Mouse (Mus musculus) adrenal gland, adult 18-20 months (tissue): Measurements from ENCODE around the gene Tap1. TPM values are rescaled to one million over a fixed set of nuclear protein-coding genes. Genes with fewer than 3 reads are reported as not detected.
"Not testable (repeated sequence)": the region's sequence is repeated elsewhere in the genome, so short reads cannot be mapped to it uniquely, and the experiment has no call there.

Experiments
- DNase-seq, 2 experiments: peaks; one replicate each; pipeline ENCODE4 v3.0.0; 2021 to 2022; ENCODE audit warnings: low spot score in 2 of 2
- long read RNA-seq, 2 experiments: library from polyadenylated mRNA; stranded (forward); transcript quantifications; one replicate each; pipeline ENCODE4 v2.0.0; 2021
- total RNA-seq, 2 experiments: library from RNA; stranded (reverse); gene quantifications; 1 replicate in 1 of 2; 2 replicates in 1 of 2; pipeline ENCODE4 v1.2.3; 2021

The Tap1 gene
- 10 to 100 TPM; 13.8 to 24.9 TPM for total RNA-seq
- long read RNA-seq, experiment 1, transcript Tap1-206 (11 exons, 2,953 nt) = major isoform, 20 of 25 reads
- long read RNA-seq, experiment 1, partial matches to known transcripts = 0 of 25 reads
- long read RNA-seq, experiment 1, other reads (novel, unspliced or antisense) = 4 of 25 reads
- long read RNA-seq, experiment 2, transcript Tap1-206 (11 exons, 2,953 nt) = major isoform, 57 of 60 reads
- long read RNA-seq, experiment 2, partial matches to known transcripts = 0 of 60 reads
- long read RNA-seq, experiment 2, other reads (novel, unspliced or antisense) = 2 of 60 reads

DNA sequence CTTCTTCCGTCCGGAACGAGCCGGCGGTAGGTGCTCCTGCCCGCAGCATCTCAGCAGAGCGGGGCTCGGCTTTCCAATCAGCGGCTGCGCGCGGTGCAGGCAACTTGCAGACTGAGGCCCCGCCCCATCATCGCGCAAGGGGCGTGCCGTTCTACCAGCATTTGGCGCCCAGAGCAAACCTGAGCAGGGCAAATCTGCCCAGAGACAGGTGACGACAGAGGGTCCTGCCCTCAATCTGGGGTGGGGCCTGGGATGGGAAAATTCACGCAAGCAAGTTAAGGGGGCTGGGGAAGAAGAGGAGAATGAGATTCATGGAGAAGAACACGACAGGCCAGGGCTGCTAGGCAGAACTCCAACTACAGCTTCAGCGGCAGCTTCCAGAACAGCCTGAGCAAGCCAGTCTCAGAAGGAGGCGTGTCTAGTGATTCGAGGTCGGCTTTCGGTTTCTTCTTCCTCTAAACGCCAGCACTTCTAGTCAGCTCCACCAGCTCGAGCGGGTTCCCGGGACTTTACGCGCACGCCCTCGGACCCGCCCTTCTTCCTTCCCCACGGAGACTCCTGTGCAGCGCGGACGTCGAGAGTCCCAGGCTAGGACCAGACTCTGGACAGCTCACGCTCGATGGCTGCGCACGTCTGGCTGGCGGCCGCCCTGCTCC lies at the start of gene Tap1, which contains the start of gene Psmb9:
Gene Tap1 (plus strand): TSS at position 293 of the 656 bp plus-strand sequence.
Gene Psmb9 (minus strand): TSS at position 504 of the 656 bp plus-strand sequence.
- peak; percentile 99 to 100 for DNase-seq

DNA sequence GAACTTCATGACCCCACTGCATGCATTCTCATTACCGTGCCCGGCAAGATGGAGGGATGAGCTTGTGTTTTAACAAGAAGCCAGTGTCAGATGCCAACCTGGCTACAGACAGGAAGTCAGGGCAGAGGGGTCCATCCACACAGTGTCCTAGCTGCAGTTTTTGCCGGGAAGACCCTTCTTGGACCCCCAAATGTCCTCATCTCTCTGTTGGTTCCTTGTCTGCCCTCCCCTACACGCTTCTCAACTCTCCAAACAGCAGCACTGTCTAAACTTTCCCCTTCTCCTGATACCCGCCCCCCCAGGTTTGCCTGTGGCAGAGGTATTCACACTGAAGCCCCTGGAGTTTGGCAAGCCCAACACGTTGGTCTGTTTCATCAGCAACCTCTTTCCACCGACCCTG lies 49.8 kb upstream of the Tap1 start:
- DNase-seq = no peak

- no peak for DNase-seq
Observed at GRCm38 (mm10) chr17:34138655-34139054, 48.7 kb upstream of the Tap1 start.

DNA sequence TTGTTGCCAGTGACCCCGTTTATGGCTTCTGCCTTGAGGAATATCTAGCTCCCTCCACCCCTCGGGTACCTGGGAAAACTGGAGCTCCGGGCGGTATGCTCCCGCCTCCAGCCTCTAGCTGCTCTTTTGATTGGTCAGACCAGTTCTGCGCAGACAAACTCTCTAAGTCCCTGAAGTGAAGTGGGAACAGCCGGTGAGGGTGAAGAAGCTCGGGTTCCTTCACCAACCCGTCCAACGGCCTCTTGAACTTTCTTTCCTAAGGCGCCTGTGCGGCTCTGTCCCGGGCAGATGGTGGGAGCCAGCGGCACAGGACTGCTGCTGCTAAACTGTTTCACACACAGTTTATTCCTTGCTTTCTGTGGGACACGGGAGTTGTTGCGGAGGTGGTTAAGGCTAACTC lies 47.9 kb upstream of the Tap1 start:
- DNase-seq = no peak

GRCm38 (mm10) chr17:34140240-34140639 lies 47.1 kb upstream of the Tap1 start:
- no peak for DNase-seq

DNA sequence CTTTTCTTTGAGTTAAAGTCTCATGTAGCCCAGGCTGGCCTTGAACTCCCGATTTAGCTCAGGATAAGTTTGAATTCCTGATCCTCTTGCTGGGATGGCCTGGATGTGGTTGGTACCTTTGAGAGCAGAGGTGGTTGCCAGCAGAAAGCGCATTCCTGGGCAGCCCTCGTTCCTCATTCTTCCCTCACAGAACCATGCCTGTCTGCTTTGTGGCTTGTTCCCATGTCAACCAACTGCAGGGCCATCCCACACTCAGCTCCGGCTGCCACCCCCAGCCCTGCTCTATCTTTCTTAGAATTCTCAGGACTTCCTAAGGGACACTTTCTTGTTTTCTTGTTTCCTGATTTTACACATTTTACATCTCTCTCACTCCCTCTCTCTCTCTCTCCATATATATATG lies 45.9 kb upstream of the Tap1 start:
- DNase-seq = no peak

GRCm38 (mm10) chr17:34142456-34143010 lies 44.8 kb upstream of the Tap1 start:
- no peak for DNase-seq

- DNase-seq = no peak
Observed at GRCm38 (mm10) chr17:34143033-34143432, 44.3 kb upstream of the Tap1 start, which contains the start of gene H2-DMb2. Gene H2-DMb2, plus strand, starts transcription at chr17:34143307.

- DNase-seq = no peak
Observed at GRCm38 (mm10) chr17:34143461-34143860, 43.9 kb upstream of the Tap1 start.

- not testable (repeated sequence) for DNase-seq
Observed at GRCm38 (mm10) chr17:34144221-34144620, 43.1 kb upstream of the Tap1 start.

DNA sequence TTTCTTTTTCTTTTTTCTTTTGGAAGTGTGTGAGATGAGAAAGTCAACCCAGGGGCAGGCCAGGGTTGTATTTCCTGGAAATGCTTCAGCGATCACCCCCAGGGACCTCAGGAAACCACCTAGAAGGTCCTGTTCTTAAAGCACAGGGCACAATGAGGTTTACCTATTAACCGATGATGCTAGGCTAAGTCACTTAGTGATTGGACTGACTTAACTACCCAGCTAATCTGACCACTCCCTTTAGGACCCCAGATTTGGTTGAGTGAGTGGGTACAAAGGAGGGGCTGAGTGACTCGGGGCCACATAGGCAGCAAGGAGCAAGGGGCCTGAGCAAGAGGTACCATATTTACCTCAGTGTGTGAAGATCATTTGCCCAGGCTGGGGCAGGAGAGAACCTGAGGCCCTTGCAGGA lies 42.4 kb upstream of the Tap1 start:
- no peak for DNase-seq

- DNase-seq = no peak
Observed at GRCm38 (mm10) chr17:34152923-34153322, 34.4 kb upstream of the Tap1 start, which contains the start of gene H2-DMb1. Gene H2-DMb1, plus strand, starts transcription at chr17:34153072.

DNA sequence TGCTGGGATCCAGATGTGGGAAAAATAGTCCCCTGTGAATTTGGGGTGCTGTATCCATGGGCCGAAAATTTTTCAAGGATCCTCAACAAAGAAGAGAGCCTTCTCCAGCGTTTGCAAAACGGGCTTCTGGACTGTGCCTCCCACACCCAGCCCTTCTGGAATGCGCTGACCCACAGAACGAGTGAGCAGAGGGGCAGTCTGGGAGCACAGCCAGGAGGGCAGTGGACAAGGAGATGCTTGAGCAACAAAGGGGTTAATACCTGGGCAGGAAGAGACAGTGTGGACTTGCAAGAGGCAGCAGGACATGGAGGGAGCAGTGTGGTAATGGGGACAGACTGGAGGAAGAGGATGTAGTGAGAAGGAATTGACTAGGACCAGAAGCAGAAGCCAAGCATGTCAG lies 31.8 kb upstream of the Tap1 start:
- DNase-seq = no peak

GRCm38 (mm10) chr17:34164202-34164895 lies 23.0 kb upstream of the Tap1 start:
- DNase-seq = no peak

DNA sequence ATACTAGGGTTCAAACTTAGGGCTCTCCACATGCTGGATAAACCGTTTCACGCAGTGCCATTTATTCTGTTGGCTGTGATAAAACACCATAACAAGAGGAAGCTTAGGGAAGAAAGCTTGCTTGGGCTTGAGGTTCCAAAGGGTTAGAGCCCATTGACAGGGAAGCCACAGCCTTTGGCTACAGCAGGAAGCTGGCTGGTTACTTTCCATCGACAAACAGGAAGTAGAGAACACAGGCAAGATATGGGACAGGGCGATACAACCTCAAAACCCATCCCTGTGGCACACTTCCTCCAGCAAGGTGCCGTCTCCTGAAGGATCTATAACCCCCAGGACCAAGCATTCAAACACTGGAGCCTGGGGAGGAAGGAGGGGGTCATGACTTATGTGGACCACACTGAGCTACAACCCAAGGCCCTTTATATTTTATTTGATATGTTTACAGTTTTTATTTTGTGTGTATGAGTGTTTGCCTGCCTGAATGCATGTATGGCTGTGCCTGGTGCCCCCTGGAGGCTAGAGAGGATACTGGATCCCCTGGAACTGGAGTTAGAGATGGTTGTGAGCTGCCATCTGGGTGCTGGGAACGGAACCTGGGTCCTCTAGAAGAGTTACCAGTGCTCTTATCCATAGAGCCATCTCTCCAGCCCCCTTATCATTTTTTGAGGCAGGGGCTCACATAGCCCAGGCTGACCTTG lies 22.2 kb upstream of the Tap1 start:
- DNase-seq = no peak

DNA sequence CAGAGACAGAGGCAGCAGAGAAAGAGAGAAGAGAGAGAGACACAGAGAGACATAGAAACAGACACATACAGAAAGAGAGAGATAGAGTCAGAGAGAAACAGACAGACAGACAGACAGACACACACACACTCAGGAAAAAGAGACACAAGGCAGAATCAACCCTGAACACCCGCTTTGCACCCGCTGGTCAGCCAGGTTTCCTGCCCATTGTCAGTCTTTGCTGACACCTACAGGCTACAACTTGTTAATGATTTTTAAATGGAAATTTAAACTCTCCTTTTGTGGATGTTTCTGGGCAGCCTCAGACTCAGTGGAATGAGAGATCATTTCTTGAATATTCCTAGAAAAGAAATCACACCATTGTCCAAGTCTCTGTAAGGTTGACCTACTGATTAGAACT lies 18.1 kb upstream of the Tap1 start:
- no peak for DNase-seq

DNA sequence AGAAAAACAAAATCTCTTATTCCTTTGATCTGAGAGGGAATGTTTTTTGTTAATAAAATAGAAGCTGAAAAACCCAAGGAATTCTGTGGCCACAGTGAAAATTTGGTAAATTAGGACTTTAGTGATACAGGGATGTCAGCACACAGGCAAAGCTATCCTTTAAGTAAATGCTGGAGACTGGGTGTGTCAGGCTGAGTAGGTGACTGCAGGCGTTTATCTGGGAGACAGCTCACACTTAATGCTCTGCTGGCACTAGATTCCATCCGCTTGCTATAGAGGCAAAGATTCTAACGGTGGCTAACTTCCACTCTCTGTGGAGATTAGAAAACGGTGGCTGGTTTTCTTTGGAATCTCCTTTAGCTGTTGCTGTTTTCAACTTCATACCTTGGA lies 16.9 kb upstream of the Tap1 start:
- DNase-seq = no peak

GRCm38 (mm10) chr17:34170877-34171498 lies 16.4 kb upstream of the Tap1 start:
- peak; percentile 82 to 87 for DNase-seq

DNA sequence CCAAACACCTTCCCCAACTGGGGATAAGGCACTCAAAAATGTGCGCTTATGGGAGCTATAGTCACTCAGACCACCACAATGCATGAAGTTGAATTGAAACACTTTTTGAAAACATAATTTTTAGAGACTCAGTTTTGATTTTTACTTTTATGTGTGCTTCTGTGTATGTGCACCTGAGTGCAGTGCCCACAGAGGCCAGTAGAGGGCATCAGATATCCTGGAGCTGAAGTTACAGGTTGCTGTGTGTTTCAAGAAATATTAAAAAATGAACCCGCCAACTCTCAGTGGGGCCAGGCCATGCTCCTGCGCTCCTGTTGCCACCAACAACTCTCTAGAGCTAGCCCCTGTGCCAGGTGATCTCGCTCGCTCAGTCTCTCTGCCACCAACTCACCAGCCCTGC lies 14.8 kb upstream of the Tap1 start:
- no peak for DNase-seq

DNA sequence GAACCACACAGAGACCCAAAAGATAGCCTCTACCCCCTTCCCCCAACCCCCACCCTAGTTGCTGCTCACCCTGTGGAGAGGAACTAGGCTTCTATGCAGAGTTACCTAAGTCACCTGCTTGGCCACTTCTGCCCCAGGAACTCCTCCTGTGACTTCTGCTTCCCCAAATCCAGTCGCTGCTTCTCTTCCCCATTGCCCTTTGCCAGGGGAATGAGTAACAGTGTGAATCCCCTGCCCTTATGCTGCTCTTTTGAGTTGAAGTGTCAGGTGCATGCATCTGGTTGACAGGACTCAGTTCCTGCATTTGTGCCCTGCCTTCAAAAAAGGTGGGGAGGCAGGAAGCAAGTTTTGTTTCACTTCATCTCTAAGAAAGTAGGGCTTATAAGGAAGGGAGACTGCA lies 13.3 kb upstream of the Tap1 start:
- no peak for DNase-seq

DNA sequence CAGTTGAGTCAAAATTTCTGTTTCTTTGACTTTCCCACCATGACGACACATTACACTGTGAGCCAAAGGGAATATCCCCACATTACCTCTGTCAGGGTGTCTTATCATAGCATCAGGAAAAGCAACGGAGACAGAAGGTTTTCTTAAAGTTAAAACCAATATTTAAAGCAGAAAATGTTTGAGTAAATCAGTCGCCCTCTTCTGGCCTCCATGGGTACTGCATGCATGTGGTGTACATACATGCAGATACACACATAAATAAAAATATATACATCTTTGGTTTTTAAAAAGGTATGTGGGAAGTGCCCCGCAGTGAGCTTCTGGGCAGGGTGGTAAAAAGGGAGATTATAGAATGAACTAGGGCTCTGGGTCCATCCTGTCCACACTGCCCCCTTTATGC lies 10.2 kb upstream of the Tap1 start:
- no peak for DNase-seq
